Mouse (Mus musculus) embryonic facial prominence, embryonic 14.5 days (tissue): ENCODE measurements around the gene Ino80e. TPM values are rescaled to one million over a fixed set of nuclear protein-coding genes. Genes with fewer than 3 reads are reported as not detected.

Experiments used
- ATAC-seq: fragments of 200-750 bp; cut with Nextera tagmentation; 2 replicates; pipeline ENCODE4 v1.8.0; 2017; ENCODE audit warnings: low read depth, moderate number of reproducible peaks, moderate TSS enrichment
- DNase-seq: peaks from one replicate; pipeline ENCODE4 v3.0.0-alpha.2; 2015; ENCODE audit warnings: low spot score
- H3K27ac ChIP-seq: fragments of 300-500 bp; sonication (generic); replicated peaks from 2 replicates; pipeline ENCODE4 v1.5.1; 2014; ENCODE audit warnings: low read depth, mild to moderate bottlenecking, low read length, moderate library complexity
- H3K27me3 ChIP-seq: fragments of 300-500 bp; sonication (generic); replicated peaks from 2 replicates; pipeline ENCODE4 v1.6.1; 2014; ENCODE audit warnings: low read length; ENCODE audit not compliant: control insufficient read depth, insufficient read depth
- H3K36me3 ChIP-seq: fragments of 300-500 bp; sonication (generic); 2 replicates; pipeline ENCODE4 v1.6.1; 2014; ENCODE audit warnings: low read length, mixed read lengths; ENCODE audit not compliant: control insufficient read depth, insufficient read depth
- H3K4me1 ChIP-seq: fragments of 300-500 bp; sonication (generic); 2 replicates; pipeline ENCODE4 v1.6.1; 2014; ENCODE audit warnings: antibody characterized with exemption, low read length; ENCODE audit not compliant: control insufficient read depth, insufficient read depth
- H3K4me2 ChIP-seq: fragments of 300-500 bp; sonication (generic); 2 replicates; pipeline ENCODE4 v1.6.1; 2014; ENCODE audit warnings: low read depth, mild to moderate bottlenecking, low read length, moderate library complexity, mixed read lengths
- H3K4me3 ChIP-seq: fragments of 300-500 bp; sonication (generic); 2 replicates; pipeline ENCODE4 v1.5.1; 2014; ENCODE audit warnings: low read depth, mild to moderate bottlenecking, low read length
- H3K9ac ChIP-seq: fragments of 300-500 bp; sonication (generic); 2 replicates; pipeline ENCODE4 v1.6.1; 2014; ENCODE audit warnings: low read depth, mild to moderate bottlenecking, low read length, moderate library complexity, mixed read lengths
- H3K9me3 ChIP-seq: fragments of 300-500 bp; sonication (generic); 2 replicates; pipeline ENCODE4 v1.6.1; 2016; ENCODE audit warnings: low read length; ENCODE audit not compliant: control insufficient read depth
- WGBS: fragments of 180-500 bp; shearing (Covaris S2); extraction: QIAGEN DNeasy Blood & Tissue Kit; methylation state at CpG from one replicate; pipeline ENCODE4 v1.1.7; 2014; 5-methylcytosine and 5-hydroxymethylcytosine counted together
- polyA plus RNA-seq: library from polyadenylated mRNA; unstranded; fragments of >200 nt; fragmentation: Nextera tagmentation; extraction: Ambion mirVana; gene quantifications from 2 replicates; pipeline ENCODE4 v1.2.1, GENCODE M21; 2014

Gene Ino80e
- polyA plus RNA-seq, 1 experiment from 2014 or later = 75.0 TPM

GRCm38 (mm10) chr7:126884286-126885164 lies 22.3 kb upstream of the Ino80e start, which contains the start of gene Taok2:
TSS of gene Taok2 (minus strand) at chr7:126884703.
- under 1% methylated on average over 55 of the region's 56 CpGs for WGBS
- peak; percentile 99 for ATAC-seq

GRCm38 (mm10) chr7:126883731-126884181 lies 21.6 kb upstream of the Ino80e start:
- H3K27ac ChIP-seq = peak overlapping the region; percentile 90
- H3K4me3 ChIP-seq = peak overlapping the region; percentile 73
- H3K4me2 ChIP-seq = peak overlapping the region; percentile 94
- H3K9ac ChIP-seq = peak overlapping the region; percentile 83
- H3K4me1 ChIP-seq = peaks cover 24% of the 10 kb centered on the region
- DNase-seq (no peak), ATAC-seq (no peak)
- peaks cover 22% of the 10 kb centered on the region for H3K36me3 ChIP-seq
- no peaks in the 10 kb centered on the region for H3K9me3 ChIP-seq
- no peaks in the 10 kb centered on the region for H3K27me3 ChIP-seq
- under 1% methylated on average over 10 of the region's 15 CpGs for WGBS

More at GRCm38 (mm10) chr7:126884286-126885164, 22.3 kb upstream of the Ino80e start, which contains the start of gene Taok2:
- Histone ChIP-seq H3K9me3 (no peaks in the 10 kb centered on the region), H3K4me1 (peaks cover 24% of the 10 kb centered on the region), H3K36me3 (peaks cover 14% of the 10 kb centered on the region), H3K27me3 (no peaks in the 10 kb centered on the region), H3K4me3 (peak within 1 kb of the TSS; percentile 73), H3K4me2 (peak within 1 kb of the TSS; percentile 94), H3K27ac (peak within 1 kb of the TSS; percentile 90), H3K9ac (peak within 1 kb of the TSS; percentile 83)
- peak; percentile 99 for DNase-seq

- Histone ChIP-seq H3K27me3 (no peaks in the 10 kb centered on the region), H3K4me1 (peaks cover 24% of the 10 kb centered on the region), H3K9me3 (no peaks in the 10 kb centered on the region), H3K27ac (no peak overlapping the region), H3K4me3 (no peak overlapping the region), H3K9ac (peak overlapping the region; percentile 35), H3K36me3 (peaks cover 46% of the 10 kb centered on the region), H3K4me2 (peak overlapping the region; percentile 94; the same call in 1 of the 2 replicates)
- ATAC-seq (no peak), DNase-seq (no peak)
- 76% methylated on average over 6 of the region's 6 CpGs for WGBS
These were observed 18.9 kb upstream of the Ino80e start for GRCm38 (mm10) chr7:126881040-126881439.

GRCm38 (mm10) chr7:126877239-126877638 lies 15.1 kb upstream of the Ino80e start:
- peaks cover 14% of the 10 kb centered on the region for H3K4me1 ChIP-seq
- H3K4me3 ChIP-seq = no peak overlapping the region
- WGBS = 97% methylated on average over 1 of the region's 1 CpGs
- H3K36me3 ChIP-seq = peaks cover 84% of the 10 kb centered on the region
- no peak overlapping the region for H3K9ac ChIP-seq
- ATAC-seq = no peak
- no peaks in the 10 kb centered on the region for H3K9me3 ChIP-seq
- H3K27me3 ChIP-seq = no peaks in the 10 kb centered on the region
- no peak for DNase-seq
- H3K27ac ChIP-seq = no peak overlapping the region
- no peak overlapping the region for H3K4me2 ChIP-seq

- 94% methylated on average over 2 of the region's 2 CpGs for WGBS
- Histone ChIP-seq H3K27ac (no peak overlapping the region), H3K4me3 (no peak overlapping the region), H3K27me3 (no peaks in the 10 kb centered on the region), H3K4me2 (no peak overlapping the region), H3K36me3 (peaks cover 99% of the 10 kb centered on the region), H3K4me1 (no peaks in the 10 kb centered on the region), H3K9me3 (no peaks in the 10 kb centered on the region), H3K9ac (no peak overlapping the region)
- ATAC-seq (no peak), DNase-seq (no peak)
These were observed 8.3 kb upstream of the Ino80e start for GRCm38 (mm10) chr7:126870520-126870891.

- DNase-seq (no peak), ATAC-seq (no peak)
- H3K9me3 ChIP-seq = no peaks in the 10 kb centered on the region
- WGBS = 91% methylated on average over 23 of the region's 23 CpGs
- H3K4me2 ChIP-seq = no peak overlapping the region
- no peaks in the 10 kb centered on the region for H3K4me1 ChIP-seq
- H3K9ac ChIP-seq = no peak overlapping the region
- peaks cover 99% of the 10 kb centered on the region for H3K36me3 ChIP-seq
- no peak overlapping the region for H3K4me3 ChIP-seq
- no peak overlapping the region for H3K27ac ChIP-seq
- no peaks in the 10 kb centered on the region for H3K27me3 ChIP-seq
These were observed 7.8 kb upstream of the Ino80e start for GRCm38 (mm10) chr7:126869780-126870519.

- no peak for DNase-seq
- peaks cover 8% of the 10 kb centered on the region; the same call in 1 of the 2 replicates for H3K4me1 ChIP-seq
- no peak overlapping the region for H3K4me3 ChIP-seq
- H3K9me3 ChIP-seq = no peaks in the 10 kb centered on the region
- WGBS = 85% methylated on average over 12 of the region's 12 CpGs
- H3K27me3 ChIP-seq = no peaks in the 10 kb centered on the region
- peaks cover 92% of the 10 kb centered on the region for H3K36me3 ChIP-seq
- H3K4me2 ChIP-seq = no peak overlapping the region
- H3K27ac ChIP-seq = no peak overlapping the region
- H3K9ac ChIP-seq = no peak overlapping the region
- no peak for ATAC-seq
These were observed 5.8 kb upstream of the Ino80e start for GRCm38 (mm10) chr7:126868003-126868402.

GRCm38 (mm10) chr7:126867534-126867933 lies 5.4 kb upstream of the Ino80e start:
- peaks cover 88% of the 10 kb centered on the region for H3K36me3 ChIP-seq
- H3K9me3 ChIP-seq = no peaks in the 10 kb centered on the region
- WGBS = 81% methylated on average over 2 of the region's 2 CpGs
- no peak overlapping the region for H3K4me3 ChIP-seq
- no peak overlapping the region for H3K27ac ChIP-seq
- no peak overlapping the region for H3K4me2 ChIP-seq
- no peaks in the 10 kb centered on the region for H3K27me3 ChIP-seq
- H3K4me1 ChIP-seq = peaks cover 11% of the 10 kb centered on the region
- DNase-seq = no peak
- no peak for ATAC-seq
- H3K9ac ChIP-seq = no peak overlapping the region
